Mouse (Mus musculus) midbrain, embryonic 16.5 days (tissue): ENCODE measurements around the gene Vwa7. TPM values are rescaled to one million over a fixed set of nuclear protein-coding genes. Genes with fewer than 3 reads are reported as not detected.
"Not testable (repeated sequence)": the region's sequence is repeated elsewhere in the genome, so short reads cannot be mapped to it uniquely, and the experiment has no call there.

Experiments
- ATAC-seq: fragments of 200-750 bp; cut with Nextera tagmentation; 2 replicates; pipeline ENCODE4 v1.8.0; 2017; ENCODE audit warnings: moderate TSS enrichment
- H3K27ac ChIP-seq: fragments of 300-500 bp; sonication (generic); 2 replicates; pipeline ENCODE4 v1.5.1; 2014; ENCODE audit warnings: mild to moderate bottlenecking, low read length, mixed read lengths
- H3K27me3 ChIP-seq: fragments of 300-500 bp; sonication (generic); 2 replicates; pipeline ENCODE4 v1.6.1; 2014; ENCODE audit warnings: low read depth, low read length, mixed read lengths; ENCODE audit not compliant: control insufficient read depth, insufficient read depth
- H3K36me3 ChIP-seq: fragments of 300-500 bp; sonication (generic); 2 replicates; pipeline ENCODE4 v1.6.1; 2014; ENCODE audit warnings: mild to moderate bottlenecking, low read length, moderate library complexity, mixed read lengths; ENCODE audit not compliant: control insufficient read depth, insufficient read depth
- H3K4me1 ChIP-seq: fragments of 300-500 bp; sonication (generic); 2 replicates; pipeline ENCODE4 v1.6.1; 2014; ENCODE audit warnings: mild to moderate bottlenecking, low read length, mixed read lengths; ENCODE audit not compliant: control insufficient read depth, insufficient read depth
- H3K4me2 ChIP-seq: fragments of 300-500 bp; sonication (generic); 2 replicates; pipeline ENCODE4 v1.6.1; 2014; ENCODE audit warnings: mild to moderate bottlenecking, low read length, mixed read lengths
- H3K4me3 ChIP-seq: fragments of 300-500 bp; sonication (generic); 2 replicates; pipeline ENCODE4 v1.5.1; 2014; ENCODE audit warnings: low read depth, mild to moderate bottlenecking, low read length, moderate library complexity, mixed read lengths
- H3K9ac ChIP-seq: fragments of 300-500 bp; sonication (generic); 2 replicates; pipeline ENCODE4 v1.6.1; 2014; ENCODE audit warnings: low read depth, low read length, mixed read lengths
- H3K9me3 ChIP-seq: fragments of 300-500 bp; sonication (generic); replicated peaks from 2 replicates; pipeline ENCODE4 v1.6.1; 2014; ENCODE audit warnings: mild to moderate bottlenecking, low read length, mixed read lengths; ENCODE audit not compliant: control insufficient read depth, poor library complexity, severe bottlenecking
- WGBS: fragments of 180-500 bp; shearing (Covaris S2); extraction: QIAGEN DNeasy Blood & Tissue Kit; methylation state at CpG from one replicate; pipeline ENCODE4 v1.1.7; 2014; 5-methylcytosine and 5-hydroxymethylcytosine counted together
- polyA plus RNA-seq: library from polyadenylated mRNA; unstranded; fragments of >200 nt; fragmentation: Nextera tagmentation; extraction: Ambion mirVana; gene quantifications from 2 replicates; pipeline ENCODE4 v1.2.1, GENCODE M21; 2015

The Vwa7 gene
- 0.16 and 0.26 TPM in 2 replicates for polyA plus RNA-seq

GRCm38 (mm10) chr17:35016376-35016775, at the start of gene Vwa7:
Gene Vwa7, plus strand, starts transcription at chr17:35016579.
- 62% methylated on average over 12 of the region's 12 CpGs for WGBS
- Histone ChIP-seq H3K36me3 (peaks cover 42% of the 10 kb centered on the region), H3K4me2 (no peak within 1 kb of the TSS), H3K4me1 (no peaks in the 10 kb centered on the region; the same call in 1 of the 2 replicates), H3K9me3 (no peaks in the 10 kb centered on the region), H3K27me3 (no peaks in the 10 kb centered on the region), H3K9ac (no peak within 1 kb of the TSS), H3K27ac (no peak within 1 kb of the TSS), H3K4me3 (no peak within 1 kb of the TSS)
- ATAC-seq, result peak; percentile 44; the same call in 1 of the 2 replicates

GRCm38 (mm10) chr17:34969822-34970221, 46.6 kb upstream of the Vwa7 start, which contains the start of gene Gm20481:
Gene Gm20481, plus strand, starts transcription at chr17:34969912.
- H3K27ac ChIP-seq, ATAC-seq, H3K4me1 ChIP-seq, H3K36me3 ChIP-seq, H3K9ac ChIP-seq, H3K4me2 ChIP-seq, H3K4me3 ChIP-seq, H3K9me3 ChIP-seq: not testable (repeated sequence)
- peaks cover 22% of the 10 kb centered on the region for H3K27me3 ChIP-seq
- WGBS, result 59% methylated on average over 6 of the region's 11 CpGs

GRCm38 (mm10) chr17:34970850-34971249, 45.5 kb upstream of the Vwa7 start:
- WGBS, result 32% methylated on average over 12 of the region's 37 CpGs
- not testable (repeated sequence) for ATAC-seq, H3K4me3 ChIP-seq

GRCm38 (mm10) chr17:34971694-34972068, 44.7 kb upstream of the Vwa7 start:
- H3K27ac ChIP-seq, H3K4me1 ChIP-seq, H3K9me3 ChIP-seq, H3K36me3 ChIP-seq: not testable (repeated sequence)
- ATAC-seq, result peak; percentile 46
- Histone ChIP-seq H3K27me3 (peaks cover 22% of the 10 kb centered on the region), H3K4me2 (peak overlapping the region; percentile 77), H3K9ac (0 out of 2 replicates have a peak overlapping the region, but pooled peaks have one; percentile 44), H3K4me3 (peak overlapping the region; percentile 39)
- under 1% methylated on average over 19 of the region's 43 CpGs for WGBS

More at GRCm38 (mm10) chr17:34970850-34971249, 45.5 kb upstream of the Vwa7 start:
- H3K9me3 ChIP-seq, H3K36me3 ChIP-seq, H3K9ac ChIP-seq, H3K4me1 ChIP-seq, H3K4me2 ChIP-seq, H3K27ac ChIP-seq: not testable (repeated sequence)
- H3K27me3 ChIP-seq, result peaks cover 22% of the 10 kb centered on the region

DNA sequence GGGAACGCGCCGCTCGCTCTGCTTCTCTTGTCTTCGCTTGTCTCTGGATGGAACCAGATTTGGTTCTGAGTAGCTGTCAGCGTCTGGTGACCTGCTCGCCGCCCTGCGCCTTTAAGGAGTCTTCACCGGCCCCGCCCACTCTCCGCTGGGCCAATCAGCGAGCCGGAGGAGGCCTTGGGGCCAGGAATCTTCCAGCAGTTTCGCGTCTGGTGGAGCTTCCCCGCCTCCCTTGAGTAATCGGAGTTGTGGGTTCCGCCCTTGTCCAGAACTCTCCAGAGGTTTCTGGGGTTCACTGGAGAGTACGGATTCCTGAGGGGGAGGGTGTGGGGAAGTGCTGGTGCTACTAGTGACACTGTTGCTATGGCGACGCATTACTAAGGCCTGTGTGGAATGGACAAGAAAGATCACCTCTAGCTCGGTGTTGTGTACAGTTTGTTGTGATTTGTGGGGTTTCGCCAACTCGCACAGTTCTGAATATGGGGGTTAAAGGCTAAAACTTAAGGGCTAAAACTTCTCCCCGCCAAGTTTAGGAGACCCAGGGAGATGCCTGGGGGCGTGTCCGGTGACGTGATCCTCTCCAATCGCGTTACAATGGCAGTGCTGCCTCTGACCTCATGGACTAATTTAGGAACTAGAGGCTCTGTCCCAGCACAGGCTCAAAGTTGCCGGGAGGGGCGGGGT, 44.2 kb upstream of the Vwa7 start, which contains the start of the genes Hspa1a and Hspa1l:
TSS of gene Hspa1a (minus strand) at position 88 of the 681 bp plus-strand sequence.
TSS of gene Hspa1l (plus strand) at position 635 of the 681 bp plus-strand sequence.
- under 1% methylated on average over 27 of the region's 33 CpGs for WGBS
- not testable (repeated sequence) for H3K9me3 ChIP-seq, H3K36me3 ChIP-seq, H3K4me1 ChIP-seq
- peak; percentile 93 for ATAC-seq
- 0 out of 2 replicates have a peak within 1 kb of the TSS, but pooled peaks have one; percentile 24 for H3K27ac ChIP-seq
- H3K4me2 ChIP-seq, result peak within 1 kb of the TSS; percentile 77
- H3K27me3 ChIP-seq, result peaks cover 22% of the 10 kb centered on the region
- 0 out of 2 replicates have a peak within 1 kb of the TSS, but pooled peaks have one; percentile 44 for H3K9ac ChIP-seq
- peak within 1 kb of the TSS; percentile 39 for H3K4me3 ChIP-seq

DNA sequence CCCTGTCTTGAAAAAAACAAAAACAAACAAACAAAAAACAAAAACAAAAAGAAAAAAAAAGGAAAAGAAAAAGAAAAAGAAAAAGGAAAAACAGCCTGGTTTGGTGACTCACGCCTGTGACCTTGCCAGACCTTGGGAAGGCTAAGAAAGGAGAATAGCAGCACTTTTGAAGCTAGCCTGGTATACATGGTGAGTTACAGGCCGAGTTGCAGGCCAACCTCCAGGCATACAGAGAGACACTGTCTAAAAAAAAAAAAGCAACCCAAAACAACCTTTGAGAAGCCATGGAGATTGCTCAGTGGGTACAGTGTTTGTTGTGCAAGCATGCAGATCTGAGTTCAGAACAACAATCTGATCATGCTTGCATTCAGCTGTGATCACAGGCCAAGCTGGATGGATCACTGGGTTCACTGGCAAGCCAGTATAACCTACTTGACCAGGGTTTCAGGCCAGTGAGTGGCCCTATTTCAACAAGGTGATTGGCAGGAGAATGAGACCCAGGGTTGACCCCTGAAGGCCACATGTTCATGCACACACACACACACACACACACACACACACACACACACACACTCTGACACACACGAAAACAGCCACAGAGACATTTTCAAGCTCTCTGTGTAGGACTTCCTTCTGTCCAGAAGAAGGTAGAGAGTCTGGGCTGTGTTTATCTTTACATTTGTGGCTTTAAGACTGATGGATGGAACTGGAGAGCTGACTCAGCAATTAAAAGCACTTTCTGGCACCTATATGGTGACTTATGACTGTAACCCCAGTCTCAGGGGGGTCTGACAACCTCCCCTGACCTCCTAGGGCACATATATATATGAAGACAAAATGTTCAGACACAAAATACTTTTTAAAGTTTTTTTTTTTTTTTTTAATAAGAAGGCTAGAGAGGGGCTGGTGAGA, 40.5 kb upstream of the Vwa7 start:
- ATAC-seq, result no peak
- no peak overlapping the region for H3K4me3 ChIP-seq
- H3K9ac ChIP-seq, result no peak overlapping the region
- no peak overlapping the region for H3K4me2 ChIP-seq
- H3K36me3 ChIP-seq, result no peaks in the 10 kb centered on the region
- H3K27ac ChIP-seq, result no peak overlapping the region
- peaks cover 11% of the 10 kb centered on the region for H3K4me1 ChIP-seq
- H3K27me3 ChIP-seq, result no peaks in the 10 kb centered on the region
- H3K9me3 ChIP-seq, result no peaks in the 10 kb centered on the region
- WGBS, result 89% methylated on average over 3 of the region's 3 CpGs

- Histone ChIP-seq H3K4me3 (no peak overlapping the region), H3K4me2 (no peak overlapping the region), H3K27me3 (no peaks in the 10 kb centered on the region), H3K4me1 (peaks cover 15% of the 10 kb centered on the region), H3K9ac (no peak overlapping the region), H3K36me3 (no peaks in the 10 kb centered on the region), H3K27ac (no peak overlapping the region), H3K9me3 (no peaks in the 10 kb centered on the region)
- 97% methylated on average over 20 of the region's 20 CpGs for WGBS
- ATAC-seq, result no peak
These were observed 39.4 kb upstream of the Vwa7 start for GRCm38 (mm10) chr17:34977000-34977399.

DNA sequence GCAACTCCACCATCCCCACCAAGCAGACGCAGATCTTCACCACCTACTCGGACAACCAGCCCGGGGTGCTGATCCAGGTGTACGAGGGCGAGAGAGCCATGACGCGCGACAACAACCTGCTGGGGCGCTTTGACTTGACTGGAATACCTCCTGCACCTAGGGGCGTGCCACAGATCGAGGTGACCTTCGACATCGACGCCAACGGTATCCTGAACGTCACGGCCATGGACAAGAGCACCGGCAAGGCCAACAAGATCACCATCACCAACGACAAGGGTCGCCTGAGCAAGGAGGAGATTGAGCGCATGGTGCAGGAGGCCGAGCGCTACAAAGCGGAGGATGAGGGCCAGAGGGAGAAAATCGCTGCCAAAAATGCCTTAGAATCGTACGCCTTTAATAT, 38.1 kb upstream of the Vwa7 start:
- Histone ChIP-seq H3K9ac (no peak overlapping the region), H3K4me1 (peaks cover 20% of the 10 kb centered on the region), H3K36me3 (no peaks in the 10 kb centered on the region), H3K4me3 (no peak overlapping the region), H3K9me3 (no peaks in the 10 kb centered on the region), H3K27me3 (no peaks in the 10 kb centered on the region), H3K4me2 (no peak overlapping the region), H3K27ac (no peak overlapping the region)
- 91% methylated on average over 27 of the region's 27 CpGs for WGBS
- no peak for ATAC-seq
